ENCODE assay signal across 20 mouse cellular contexts in genomic region chr13:110066674-110067073, GRCm38 (mm10).
DNase-seq lines count a peak whose midpoint lies in the region; TF ChIP-seq lines count a peak whose summit lies in the region.
"Had no signal": no experiment of that assay in that cellular context is flagged by ENCODE, and none has a peak within 500 bp of the region (broad histone marks: within the 10 kb centered on the region; RNA-seq: fewer than 3 reads in every experiment).

No protein-coding gene starts in this region.

- DNase-seq in cerebellum, adult 11 months: peak; percentile 59
- DNase-seq in cerebellum, postnatal 4 days (ENCODE audit: low spot score in 2 of 2): no peak
- DNase-seq in brain, adult 2 months (ENCODE audit: low read depth, low spot score): peak; percentile 95
- peak; percentile 70 to 87 for DNase-seq in cerebellum, adult 2 months
- peak; percentile 68 to 82 for DNase-seq in cerebellum, postnatal 14 days
- no peak for DNase-seq in urinary bladder, postnatal 14 days (ENCODE audit: low spot score)
- no peak for DNase-seq in thymus, postnatal 10 days (ENCODE audit: low spot score in 2 of 2)
- no peak for DNase-seq in heart, postnatal 4 days
- DNase-seq: adrenal gland, postnatal 25 days; embryo, embryonic 11 days; gastrocnemius, postnatal 36 days; heart, adult 11 months; heart, postnatal 36 days; kidney, adult 18-20 months had no signal

- 16% methylated on average over 2 of the region's 2 CpGs for WGBS in cerebellum, adult 2 months

- H3K27me3 ChIP-seq in cerebellum, adult 2 months (ENCODE audit: control insufficient read depth, insufficient read depth, low read length): no peaks in the 10 kb centered on the region
- H3K27me3 ChIP-seq: embryonic facial prominence, embryonic 15.5 days; forebrain, embryonic 15.5 days; heart, embryonic 13.5 days; intestine, embryonic 15.5 days had no signal

- no peak for TF ChIP-seq CTCF in cerebellum, adult 2 months (IDR thresholded peaks at IDR 0.05; ENCODE audit: borderline replicate concordance, insufficient read depth, low read depth, low read length)

- peaks cover 27% of the 10 kb centered on the region for H3K4me1 ChIP-seq in cerebellum, adult 2 months (ENCODE audit: control insufficient read depth, insufficient read depth, low read length)

- no peak for TF ChIP-seq POLR2A in cerebellum, adult 2 months (IDR thresholded peaks at IDR 0.05; ENCODE audit: borderline replicate concordance, insufficient read depth, low read length)

- no peak overlapping the region for H3K4me3 ChIP-seq in cerebellum, adult 2 months (replicated peaks; ENCODE audit: insufficient read depth, low read depth, low read length)
- H3K4me3 ChIP-seq: embryonic facial prominence, embryonic 15.5 days; erythroblast, embryonic 14.5 days; forebrain, embryonic 10.5 days; forebrain, embryonic 15.5 days; heart, embryonic 13.5 days; intestine, embryonic 15.5 days had no signal

- peak overlapping the region; percentile 75 for H3K27ac ChIP-seq in cerebellum, adult 2 months (ENCODE audit: insufficient read depth, low read length)
- H3K27ac ChIP-seq: embryonic facial prominence, embryonic 15.5 days; forebrain, embryonic 10.5 days; forebrain, embryonic 15.5 days; heart, embryonic 13.5 days; intestine, embryonic 15.5 days had no signal

Comparison
In these comparisons a context has a peak if more than half of its experiments do, and no peak if none do; other contexts are left out.
1. DNase-seq: peak in cerebellum, adult 11 months (single experiment), brain, adult 2 months (single experiment), cerebellum, adult 2 months (2 of 2) and cerebellum, postnatal 14 days (2 of 2); none in cerebellum, postnatal 4 days (0 of 2), urinary bladder, postnatal 14 days (single experiment), thymus, postnatal 10 days (0 of 2) and heart, postnatal 4 days (single experiment).